Mouse (Mus musculus) G1E-ER4 (cell line): Measurements from ENCODE around the gene March4. TPM values are rescaled to one million over a fixed set of nuclear protein-coding genes. Genes with fewer than 3 reads are reported as not detected.

ENCODE experiments used
- GATA1 ChIP-seq: IDR thresholded peaks from one replicate; pipeline ENCODE4 v1.8.0; 2012; ENCODE audit warnings: low read length, inconsistent platforms
- polyA plus RNA-seq: library from polyadenylated mRNA; stranded (reverse); fragments of >175 nt; gene quantifications from 2 replicates; pipeline ENCODE4 v1.2.3, GENCODE M21; 2012

March4 gene
- polyA plus RNA-seq, 1 experiment, result not detected

DNA sequence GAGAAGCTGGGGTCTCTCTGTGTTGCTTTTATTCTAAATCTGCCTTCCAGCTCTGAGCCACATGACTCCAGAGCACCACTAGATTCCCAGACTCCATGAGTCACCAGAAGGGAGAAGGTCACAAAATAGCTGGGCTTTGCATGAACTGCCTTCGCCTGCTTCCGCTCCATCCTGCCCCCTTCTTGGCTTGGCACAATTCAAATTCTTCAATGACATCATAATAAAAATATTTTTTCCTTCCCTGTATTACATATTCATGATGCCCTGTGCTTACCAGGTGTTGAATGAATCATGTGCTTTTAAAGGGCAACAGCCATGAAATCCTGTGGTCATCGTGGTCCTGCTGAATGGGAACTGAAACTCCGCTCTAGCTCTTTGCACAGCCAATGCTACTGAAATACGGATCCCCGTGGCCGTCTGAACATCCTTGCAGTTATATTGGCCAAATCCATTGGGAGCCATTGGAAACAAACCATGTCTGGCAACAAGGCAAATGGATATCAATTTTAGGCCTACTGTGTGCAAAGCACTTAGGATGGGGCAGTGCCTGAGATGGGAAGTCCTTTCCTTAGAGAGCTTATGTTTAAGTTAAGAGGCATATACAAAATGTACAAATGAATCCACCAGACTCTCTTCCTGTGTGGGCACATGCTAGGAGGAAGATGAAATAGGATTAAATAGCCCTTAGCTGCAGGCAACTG is 107.5 kb downstream of the March4 start:
- no peak for TF ChIP-seq GATA1

- TF ChIP-seq GATA1, result no peak
Observed at GRCm38 (mm10) chr1:72428526-72428925, 108.2 kb downstream of the March4 start.

DNA sequence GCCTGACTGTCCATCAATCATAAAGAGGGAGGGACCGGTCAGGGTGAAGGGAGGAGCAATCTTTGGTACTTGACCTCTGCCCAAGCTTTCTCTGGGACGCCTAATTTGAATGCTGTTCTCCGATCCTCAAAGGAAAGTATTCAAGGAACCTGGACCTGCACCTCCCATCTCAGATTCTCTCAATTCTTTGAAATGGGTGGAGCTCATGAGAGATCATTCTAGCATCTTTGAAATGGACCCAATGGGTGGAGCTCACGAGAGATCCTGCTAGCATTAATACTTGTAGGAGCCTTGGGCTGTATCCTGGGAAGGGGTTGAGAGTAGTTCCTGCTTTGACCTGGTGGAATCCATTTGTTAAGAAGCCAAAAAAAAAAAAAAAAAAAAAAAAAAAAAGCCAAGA is 110.3 kb downstream of the March4 start:
- TF ChIP-seq GATA1, result no peak

GRCm38 (mm10) chr1:72422121-72422520 is 114.6 kb downstream of the March4 start:
- TF ChIP-seq GATA1, result no peak

GRCm38 (mm10) chr1:72420220-72420619 is 116.5 kb downstream of the March4 start:
- no peak for TF ChIP-seq GATA1

- no peak for TF ChIP-seq GATA1
Observed at GRCm38 (mm10) chr1:72418744-72419655, 117.7 kb downstream of the March4 start.

GRCm38 (mm10) chr1:72414561-72415253 is 122.0 kb downstream of the March4 start:
- TF ChIP-seq GATA1, result no peak

DNA sequence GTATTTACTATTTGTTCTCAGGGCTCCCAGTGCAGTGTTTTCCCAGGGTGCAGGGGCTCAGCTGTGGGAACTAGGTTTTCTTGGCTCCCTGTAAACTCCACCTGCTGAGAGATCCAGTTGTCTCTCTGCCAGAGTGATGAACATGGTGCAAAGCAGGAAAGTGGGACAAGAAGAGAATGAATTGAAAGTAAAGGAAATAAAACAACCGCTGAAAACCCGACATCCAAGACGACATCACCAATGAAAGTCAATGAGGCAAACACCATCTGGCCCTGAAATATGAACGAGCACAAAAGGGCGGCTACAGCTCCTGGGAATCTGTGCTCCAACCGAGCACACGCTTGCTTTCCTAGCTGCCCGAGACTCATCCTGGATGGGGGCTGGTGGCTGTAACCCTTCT is 122.6 kb downstream of the March4 start:
- TF ChIP-seq GATA1, result no peak

DNA sequence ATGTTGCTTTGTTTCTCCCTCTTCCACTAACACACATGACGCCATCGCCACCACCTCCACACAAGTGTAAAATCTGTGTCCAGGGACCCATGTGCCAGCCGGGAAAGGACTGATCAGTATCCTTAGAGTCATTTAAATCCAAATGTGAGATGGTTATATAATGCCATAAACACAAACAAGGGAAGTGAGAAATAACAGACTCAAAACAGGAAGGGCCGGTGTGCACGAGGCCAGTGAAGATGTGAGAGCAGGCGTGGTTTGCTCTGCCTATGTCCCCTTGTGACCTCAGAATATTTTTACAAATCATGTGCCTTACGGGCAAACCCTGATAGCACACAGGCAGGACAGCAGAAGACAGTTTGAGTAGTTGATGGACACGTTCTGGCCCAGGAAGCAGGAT is 123.5 kb downstream of the March4 start:
- no peak for TF ChIP-seq GATA1

DNA sequence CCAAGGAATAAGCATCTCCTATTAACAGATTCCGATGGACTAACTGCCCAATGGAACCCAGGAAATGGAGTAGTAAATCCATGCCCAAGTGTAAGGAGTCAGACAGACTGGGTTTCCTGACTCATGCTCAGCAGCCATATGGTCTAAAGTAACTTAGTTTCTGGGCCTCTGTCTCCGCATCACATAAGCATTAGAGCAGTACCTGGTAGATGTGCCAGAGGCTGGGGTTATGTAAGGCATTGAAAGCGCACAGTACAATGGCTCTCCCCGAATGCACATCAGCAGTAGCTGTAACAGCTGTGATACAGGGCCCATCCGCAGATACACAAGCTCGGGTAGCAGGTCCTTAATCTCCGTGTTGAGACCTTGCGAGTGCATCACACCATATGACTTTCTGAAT is 125.6 kb downstream of the March4 start:
- no peak for TF ChIP-seq GATA1

DNA sequence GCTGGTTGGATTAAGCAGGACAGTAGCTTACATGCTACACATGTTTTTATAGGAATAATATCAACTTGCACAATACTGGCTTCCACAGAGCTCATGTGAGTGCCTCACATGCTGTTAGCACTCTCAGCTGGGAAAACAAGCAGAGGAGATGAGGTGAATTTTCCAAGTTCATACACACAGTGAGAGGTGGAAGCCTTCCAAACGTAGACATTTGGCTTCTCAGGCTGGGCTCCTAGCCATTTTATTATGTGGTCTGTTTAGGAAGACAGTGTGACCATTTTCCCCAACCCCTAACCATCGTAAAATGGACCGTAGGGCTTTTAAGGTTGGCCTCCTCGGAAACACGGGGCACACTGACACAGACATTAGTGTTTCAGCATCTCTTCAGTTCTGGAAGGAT is 126.8 kb downstream of the March4 start:
- no peak for TF ChIP-seq GATA1

DNA sequence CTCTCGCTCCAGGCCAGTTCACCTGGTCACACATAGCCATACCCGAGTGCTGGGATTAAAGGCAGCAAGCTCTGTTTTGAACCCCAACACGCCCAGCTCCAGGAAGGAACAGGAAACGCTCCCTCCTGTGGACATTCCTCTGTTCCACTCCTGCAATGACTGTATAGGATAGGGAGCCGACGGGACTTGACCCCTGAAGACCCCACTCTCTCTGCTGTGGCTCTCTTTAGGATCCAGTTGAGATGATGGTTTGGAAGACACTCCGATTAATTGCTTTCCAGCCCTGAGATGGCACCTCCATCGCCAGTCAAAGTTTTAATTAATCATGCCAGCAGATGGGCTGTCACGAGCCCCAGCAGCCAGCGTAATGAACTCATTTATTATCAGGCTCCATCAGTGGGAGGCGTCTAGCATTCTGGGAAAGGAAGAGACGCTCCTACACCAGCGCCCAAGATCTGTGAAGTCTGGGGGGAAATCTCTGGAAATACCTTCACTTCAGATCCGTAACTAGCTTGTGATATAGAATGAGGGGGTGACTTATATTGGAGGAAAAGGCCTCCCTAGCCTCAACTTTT is 130.1 kb downstream of the March4 start:
- TF ChIP-seq GATA1, result no peak

DNA sequence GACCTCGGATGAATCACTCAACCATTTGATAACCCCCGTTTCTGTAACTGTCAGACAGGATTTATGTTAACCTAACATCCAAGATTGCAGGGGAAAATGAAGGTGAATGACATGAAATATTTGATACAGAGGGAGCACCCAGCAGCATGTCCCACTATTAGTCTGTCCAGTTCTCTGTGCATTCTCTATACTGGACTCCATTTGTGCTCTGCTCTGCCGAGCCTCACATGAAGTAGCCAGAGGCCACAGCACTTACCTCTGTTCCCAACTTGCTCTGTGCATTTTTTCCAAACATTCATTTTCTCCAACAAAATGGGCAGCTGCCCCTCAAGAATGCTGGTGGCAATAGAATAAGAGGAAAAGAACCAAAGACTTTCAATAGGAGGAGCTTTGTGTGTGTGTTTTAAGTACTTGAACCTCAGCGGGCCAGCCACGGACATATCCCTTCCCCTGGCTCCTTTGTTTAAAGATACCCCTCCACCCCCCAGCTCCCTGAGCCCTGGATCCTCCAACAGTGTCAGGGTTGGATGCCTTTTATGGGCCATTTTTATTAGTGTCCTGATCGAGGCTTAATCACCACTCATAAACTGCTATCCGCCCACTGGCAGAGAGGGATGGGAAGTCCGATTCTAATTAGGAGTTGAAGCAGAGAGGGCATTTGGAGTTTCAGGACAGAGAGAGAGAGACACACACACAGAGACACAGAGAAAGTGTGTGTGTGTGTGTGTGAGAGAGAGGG is 135.2 kb downstream of the March4 start:
- no peak for TF ChIP-seq GATA1

DNA sequence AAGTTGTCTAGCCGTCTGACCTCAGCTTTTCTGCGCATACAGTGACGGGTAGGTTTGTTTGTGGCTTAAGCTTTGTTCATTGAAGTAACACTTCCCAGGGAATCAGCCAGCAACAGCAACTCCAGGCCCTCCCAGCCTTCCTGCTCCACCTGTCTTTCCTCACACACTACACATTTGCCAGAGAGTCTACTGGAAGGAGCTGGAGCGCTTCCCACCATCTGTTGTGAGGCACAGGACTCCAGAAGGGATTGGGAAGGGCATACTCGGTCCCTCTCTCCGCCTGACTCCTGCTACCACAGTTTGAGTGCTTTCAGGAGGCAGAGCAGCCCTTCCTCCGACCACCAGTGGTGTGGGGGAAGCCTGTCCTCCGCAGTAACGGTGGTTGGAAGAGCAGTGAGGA is 136.1 kb downstream of the March4 start:
- TF ChIP-seq GATA1, result no peak
